Mouse (Mus musculus) B cell, adult (primary cell): ENCODE measurements around the gene Scaf8. TPM values are rescaled to one million over a fixed set of nuclear protein-coding genes. Genes with fewer than 3 reads are reported as not detected.

Experiments used
- total RNA-seq: library from RNA; stranded (reverse); gene quantifications from 4 replicates; pipeline ENCODE4 v1.2.4, GENCODE M21; 2023; ENCODE audit not compliant: inconsistent age

The Scaf8 gene
- 94.5 to 109 TPM (median 106 TPM) in 4 replicates for total RNA-seq

GRCm38 (mm10) chr17:3114720-3115379, at the start of gene Scaf8:
Gene Scaf8 (plus strand): TSS chr17:3114972.

Other genes with a start within 250 kb of the Scaf8 start
- gene Tiam2, start 211.6 kb downstream of the Scaf8 start, total RNA-seq = 0.35 to 0.84 TPM (median 0.40 TPM) in 4 replicates